Mouse (Mus musculus): ENCODE data around the gene Atpaf1. TPM values are rescaled to one million over a fixed set of nuclear protein-coding genes. Genes with fewer than 3 reads are reported as not detected.

Atpaf1 gene
- polyA plus RNA-seq, 1 experiment from 2014 or later: 48.1 TPM

DNA sequence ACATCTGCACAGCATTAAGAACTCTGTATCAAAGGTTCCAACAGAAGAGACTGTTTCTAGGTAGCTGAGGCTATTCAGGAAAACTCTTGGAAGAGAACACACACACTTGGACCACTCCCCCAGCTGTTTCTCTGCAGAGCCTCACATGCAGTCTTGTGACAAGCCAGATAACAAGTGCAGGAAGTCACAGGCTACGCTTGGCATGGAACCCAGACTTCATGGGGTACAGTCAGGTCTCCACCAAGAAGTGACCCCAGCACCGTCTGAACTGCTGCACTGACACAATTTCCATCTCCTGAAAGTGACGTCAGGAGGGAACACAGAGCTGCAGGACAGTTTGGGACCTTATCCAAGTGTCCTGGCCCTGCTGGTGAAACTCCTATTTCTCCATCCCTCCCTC, 37.3 kb downstream of the Atpaf1 start:
- no peak overlapping the region for H3K4me2 ChIP-seq (ENCODE audit: low read depth, low read length)
- no peaks in the 10 kb centered on the region for H3K36me3 ChIP-seq (ENCODE audit: control insufficient read depth, insufficient read depth, low read length)
- no peaks in the 10 kb centered on the region for H3K4me1 ChIP-seq (ENCODE audit: control insufficient read depth, insufficient read depth, low read length)
- H3K4me3 ChIP-seq (ENCODE audit: low read depth, low read length): no peak overlapping the region
- 77% methylated on average over 3 of the region's 3 CpGs for WGBS
- no peaks in the 10 kb centered on the region for H3K9me3 ChIP-seq (ENCODE audit: control insufficient read depth, low read length)
- H3K27me3 ChIP-seq (ENCODE audit: control insufficient read depth, insufficient read depth, low read length): no peaks in the 10 kb centered on the region
- no peak overlapping the region for H3K9ac ChIP-seq (replicated peaks; ENCODE audit: low read depth, low read length)
- H3K27ac ChIP-seq (ENCODE audit: low read depth, low read length): no peak overlapping the region
- no peak for ATAC-seq (ENCODE audit: low read depth)

DNA sequence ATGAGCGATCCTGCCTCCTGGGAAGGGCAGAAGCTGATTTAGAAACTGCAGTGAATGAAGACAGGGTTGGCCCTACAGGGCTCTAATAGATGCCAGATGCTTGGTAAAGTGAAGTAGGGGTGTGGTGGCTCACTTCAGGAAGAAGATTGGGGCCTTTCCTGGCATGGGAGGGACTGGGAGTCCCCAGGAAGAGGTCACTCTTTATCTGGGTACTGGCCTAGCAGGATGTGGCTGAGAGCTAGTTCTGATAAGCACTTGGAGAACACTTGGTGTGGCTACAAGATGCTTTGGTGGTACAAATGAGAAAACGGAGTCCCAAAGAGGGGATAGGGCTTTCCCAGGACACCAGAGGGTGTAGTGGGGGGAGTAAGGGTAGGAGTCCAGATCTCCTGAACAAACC, 39.6 kb downstream of the Atpaf1 start:
- no peak overlapping the region for H3K4me2 ChIP-seq (ENCODE audit: low read depth, low read length)
- no peaks in the 10 kb centered on the region for H3K4me1 ChIP-seq (ENCODE audit: control insufficient read depth, insufficient read depth, low read length)
- H3K27me3 ChIP-seq (ENCODE audit: control insufficient read depth, insufficient read depth, low read length): no peaks in the 10 kb centered on the region
- ATAC-seq (ENCODE audit: low read depth): no peak
- no peaks in the 10 kb centered on the region for H3K36me3 ChIP-seq (ENCODE audit: control insufficient read depth, insufficient read depth, low read length)
- H3K9me3 ChIP-seq (ENCODE audit: control insufficient read depth, low read length): no peaks in the 10 kb centered on the region
- H3K27ac ChIP-seq (ENCODE audit: low read depth, low read length): no peak overlapping the region
- H3K4me3 ChIP-seq (ENCODE audit: low read depth, low read length): no peak overlapping the region
- WGBS: 75% methylated on average over 2 of the region's 2 CpGs
- H3K9ac ChIP-seq (replicated peaks; ENCODE audit: low read depth, low read length): no peak overlapping the region

DNA sequence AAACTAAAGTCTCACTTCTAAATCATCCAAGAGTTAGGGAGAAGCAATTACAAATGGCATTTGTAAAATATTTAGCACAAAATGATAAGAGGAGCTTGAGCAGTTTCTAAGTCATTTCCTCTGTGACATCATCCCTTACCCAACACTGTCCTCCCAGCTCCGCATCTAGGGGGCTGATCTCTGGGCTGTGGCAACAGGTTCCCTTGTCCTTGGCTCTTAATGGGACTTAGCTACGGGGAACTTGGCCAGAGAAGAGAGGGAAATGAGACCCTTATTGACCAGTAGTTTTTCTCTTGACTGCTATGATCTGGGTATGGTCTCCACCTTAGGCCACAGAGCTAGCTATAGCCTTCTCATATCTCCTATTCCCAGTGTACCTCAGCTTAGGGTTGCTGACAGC, 40.7 kb downstream of the Atpaf1 start:
- Histone ChIP-seq H3K4me3 (ENCODE audit: low read depth, low read length) (no peak overlapping the region), H3K4me1 (ENCODE audit: control insufficient read depth, insufficient read depth, low read length) (no peaks in the 10 kb centered on the region), H3K36me3 (ENCODE audit: control insufficient read depth, insufficient read depth, low read length) (no peaks in the 10 kb centered on the region), H3K27me3 (ENCODE audit: control insufficient read depth, insufficient read depth, low read length) (no peaks in the 10 kb centered on the region), H3K27ac (ENCODE audit: low read depth, low read length) (no peak overlapping the region), H3K4me2 (ENCODE audit: low read depth, low read length) (no peak overlapping the region), H3K9me3 (ENCODE audit: control insufficient read depth, low read length) (no peaks in the 10 kb centered on the region), H3K9ac (replicated peaks; ENCODE audit: low read depth, low read length) (no peak overlapping the region)
- no peak for ATAC-seq (ENCODE audit: low read depth)
- WGBS: 84% methylated on average over 2 of the region's 2 CpGs

DNA sequence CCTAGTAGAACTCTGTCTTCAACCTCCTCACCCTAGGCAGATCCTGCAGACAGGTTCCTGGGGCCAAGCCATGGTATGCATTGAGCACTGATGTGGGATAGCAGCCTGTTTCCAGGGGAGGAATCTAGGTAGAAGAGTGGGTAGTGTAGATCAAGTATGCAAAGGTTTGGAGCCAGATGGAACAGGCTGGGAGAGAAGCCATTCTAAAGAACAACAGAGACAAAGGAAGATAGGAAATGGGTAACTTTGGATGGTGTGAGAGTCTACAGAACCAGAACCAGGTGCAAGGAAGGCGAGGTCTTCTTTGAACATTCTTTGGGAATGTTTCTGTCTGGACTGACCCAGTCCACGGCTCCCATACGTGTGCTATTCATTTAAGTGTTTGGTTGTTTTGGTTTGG, 42.5 kb downstream of the Atpaf1 start:
- H3K4me1 ChIP-seq (ENCODE audit: control insufficient read depth, insufficient read depth, low read length): no peaks in the 10 kb centered on the region
- no peak overlapping the region for H3K4me3 ChIP-seq (ENCODE audit: low read depth, low read length)
- H3K27me3 ChIP-seq (ENCODE audit: control insufficient read depth, insufficient read depth, low read length): no peaks in the 10 kb centered on the region
- ATAC-seq (ENCODE audit: low read depth): no peak
- 72% methylated on average over 3 of the region's 3 CpGs for WGBS
- no peak overlapping the region for H3K27ac ChIP-seq (ENCODE audit: low read depth, low read length)
- no peaks in the 10 kb centered on the region for H3K9me3 ChIP-seq (ENCODE audit: control insufficient read depth, low read length)
- H3K36me3 ChIP-seq (ENCODE audit: control insufficient read depth, insufficient read depth, low read length): no peaks in the 10 kb centered on the region
- no peak overlapping the region; the same call in 1 of the 2 replicates for H3K4me2 ChIP-seq (ENCODE audit: low read depth, low read length)
- no peak overlapping the region for H3K9ac ChIP-seq (replicated peaks; ENCODE audit: low read depth, low read length)

DNA sequence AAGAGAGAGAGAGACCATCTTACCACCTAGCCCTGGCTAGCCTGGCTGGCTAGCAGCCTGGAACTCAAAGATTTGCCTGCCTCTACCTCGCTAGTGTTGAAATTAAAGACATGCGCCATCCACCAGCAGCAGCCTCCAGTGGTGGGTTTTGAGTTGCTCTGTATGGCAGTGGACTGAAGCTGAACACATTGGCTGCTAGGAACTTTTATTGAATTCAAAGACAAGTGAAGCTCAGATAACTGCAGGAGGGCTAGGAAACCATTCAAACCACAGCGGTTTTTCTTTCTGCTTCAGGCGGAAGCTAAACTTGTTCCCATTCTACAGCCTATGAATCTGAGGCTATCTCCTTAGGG, 42.9 kb downstream of the Atpaf1 start:
- peak; percentile 26; the same call in 1 of the 2 replicates for ATAC-seq (ENCODE audit: low read depth)
- Histone ChIP-seq H3K9me3 (ENCODE audit: control insufficient read depth, low read length) (no peaks in the 10 kb centered on the region), H3K36me3 (ENCODE audit: control insufficient read depth, insufficient read depth, low read length) (no peaks in the 10 kb centered on the region), H3K27me3 (ENCODE audit: control insufficient read depth, insufficient read depth, low read length) (no peaks in the 10 kb centered on the region), H3K9ac (replicated peaks; ENCODE audit: low read depth, low read length) (peak overlapping the region; percentile 80), H3K4me1 (ENCODE audit: control insufficient read depth, insufficient read depth, low read length) (no peaks in the 10 kb centered on the region), H3K4me2 (ENCODE audit: low read depth, low read length) (peak overlapping the region; percentile 78), H3K27ac (ENCODE audit: low read depth, low read length) (no peak overlapping the region), H3K4me3 (ENCODE audit: low read depth, low read length) (peak overlapping the region; percentile 79)
- WGBS: 7% methylated on average over 4 of the region's 4 CpGs

DNA sequence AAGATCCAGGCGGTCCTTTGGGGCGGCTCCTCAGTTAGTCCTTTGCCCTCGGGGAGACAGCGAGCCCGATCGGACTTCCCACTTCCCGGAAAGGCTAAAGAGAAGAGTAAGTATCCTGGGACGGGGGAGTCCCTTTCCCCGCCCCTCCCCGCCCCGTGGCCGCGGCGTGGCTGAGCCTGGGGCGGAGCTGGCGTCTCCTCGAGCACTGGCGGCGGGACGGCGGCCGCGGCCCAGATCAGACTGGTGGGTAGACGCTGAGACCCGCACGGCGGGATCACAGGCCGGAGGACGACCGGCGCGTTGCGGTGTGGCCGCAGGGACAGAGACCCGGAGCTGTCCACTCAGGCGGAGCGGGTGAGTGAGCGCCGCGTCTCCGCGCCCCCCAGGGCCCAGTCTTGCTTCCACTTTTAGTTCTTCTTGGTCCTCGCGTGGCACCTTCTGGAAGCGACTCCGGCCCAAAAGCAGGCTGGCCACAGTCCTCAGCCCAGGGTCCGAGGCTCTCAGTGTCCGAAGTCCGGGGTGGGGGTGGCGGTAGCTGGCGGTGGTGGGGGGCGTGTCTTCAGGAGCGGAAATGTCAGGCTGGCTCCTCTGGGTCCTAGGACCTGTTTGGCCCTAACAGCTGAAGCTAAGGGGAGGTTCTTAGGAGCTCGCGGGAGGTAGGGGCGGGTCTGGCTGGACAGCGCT, 43.4 kb downstream of the Atpaf1 start, which contains the start of gene Mob3c:
Gene Mob3c (plus strand): TSS at position 205 of the 684 bp plus-strand sequence.
- ATAC-seq (ENCODE audit: low read depth): peak; percentile 88
- Histone ChIP-seq H3K4me3 (ENCODE audit: low read depth, low read length) (peak within 1 kb of the TSS; percentile 79), H3K27ac (ENCODE audit: low read depth, low read length) (peak within 1 kb of the TSS; percentile 69), H3K27me3 (ENCODE audit: control insufficient read depth, insufficient read depth, low read length) (no peaks in the 10 kb centered on the region), H3K36me3 (ENCODE audit: control insufficient read depth, insufficient read depth, low read length) (no peaks in the 10 kb centered on the region), H3K4me2 (ENCODE audit: low read depth, low read length) (peak within 1 kb of the TSS; percentile 78), H3K9ac (replicated peaks; ENCODE audit: low read depth, low read length) (peak within 1 kb of the TSS; percentile 80), H3K4me1 (ENCODE audit: control insufficient read depth, insufficient read depth, low read length) (no peaks in the 10 kb centered on the region), H3K9me3 (ENCODE audit: control insufficient read depth, low read length) (no peaks in the 10 kb centered on the region)
- 1% methylated on average over 43 of the region's 57 CpGs for WGBS

DNA sequence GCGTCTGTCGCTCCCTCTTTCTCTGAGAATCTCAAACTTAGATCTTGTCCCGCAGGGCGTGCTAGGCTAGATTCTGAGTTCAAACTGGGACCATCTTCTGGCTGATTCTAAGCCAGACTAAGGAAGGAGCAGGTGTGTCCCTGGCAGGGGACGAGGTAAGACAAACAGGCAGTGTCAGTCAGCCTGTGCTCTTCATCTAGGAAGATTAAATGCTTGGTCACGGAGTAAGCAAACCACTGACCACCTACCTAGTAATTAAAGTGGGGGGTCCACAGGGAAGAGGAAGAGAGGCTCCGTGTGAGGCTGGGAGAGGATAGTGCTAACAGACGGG, 43.9 kb downstream of the Atpaf1 start:
- no peaks in the 10 kb centered on the region for H3K9me3 ChIP-seq (ENCODE audit: control insufficient read depth, low read length)
- no peaks in the 10 kb centered on the region for H3K4me1 ChIP-seq (ENCODE audit: control insufficient read depth, insufficient read depth, low read length)
- no peak overlapping the region for H3K27ac ChIP-seq (ENCODE audit: low read depth, low read length)
- H3K27me3 ChIP-seq (ENCODE audit: control insufficient read depth, insufficient read depth, low read length): no peaks in the 10 kb centered on the region
- peak overlapping the region; percentile 79 for H3K4me3 ChIP-seq (ENCODE audit: low read depth, low read length)
- peak; percentile 26; the same call in 1 of the 2 replicates for ATAC-seq (ENCODE audit: low read depth)
- peak overlapping the region; percentile 80 for H3K9ac ChIP-seq (replicated peaks; ENCODE audit: low read depth, low read length)
- 6% methylated on average over 8 of the region's 8 CpGs for WGBS
- H3K36me3 ChIP-seq (ENCODE audit: control insufficient read depth, insufficient read depth, low read length): no peaks in the 10 kb centered on the region
- H3K4me2 ChIP-seq (ENCODE audit: low read depth, low read length): peak overlapping the region; percentile 78

DNA sequence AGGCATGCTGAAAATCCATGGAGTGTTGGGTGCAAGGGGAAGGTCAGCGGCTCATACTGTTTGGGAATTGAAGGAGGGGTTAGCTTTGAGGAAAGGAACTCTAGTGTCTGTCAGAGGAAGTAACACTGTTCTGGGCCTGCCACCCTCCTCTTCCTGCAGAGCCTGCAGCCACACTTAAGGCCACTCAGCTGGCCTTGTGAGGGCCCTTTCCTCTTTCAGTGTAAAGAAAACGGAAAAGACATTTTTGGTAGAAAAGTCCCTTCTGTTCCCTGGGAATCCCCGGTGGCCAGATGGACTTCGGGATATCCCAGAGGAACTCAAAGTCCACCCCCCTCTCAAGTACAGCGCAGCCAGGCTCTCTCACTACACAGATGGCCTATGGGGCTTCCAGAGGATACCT, 45.9 kb downstream of the Atpaf1 start:
- ATAC-seq (ENCODE audit: low read depth): no peak
- 79% methylated on average over 5 of the region's 5 CpGs for WGBS

DNA sequence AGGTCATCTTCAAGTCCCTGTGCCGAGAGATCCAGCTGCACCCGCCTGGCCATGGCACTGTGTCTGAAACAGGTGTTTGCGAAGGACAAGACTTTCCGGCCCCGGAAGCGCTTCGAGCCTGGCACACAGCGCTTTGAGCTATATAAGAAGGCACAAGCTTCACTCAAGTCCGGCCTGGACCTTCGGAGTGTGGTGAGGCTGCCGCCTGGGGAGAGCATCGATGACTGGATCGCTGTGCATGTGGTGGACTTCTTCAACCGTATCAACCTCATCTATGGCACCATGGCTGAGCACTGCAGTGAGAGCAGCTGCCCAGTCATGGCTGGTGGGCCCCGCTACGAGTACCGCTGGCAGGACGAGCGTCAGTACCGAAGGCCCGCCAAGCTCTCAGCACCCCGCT, 46.6 kb downstream of the Atpaf1 start:
- 93% methylated on average over 22 of the region's 22 CpGs for WGBS
- H3K4me2 ChIP-seq (ENCODE audit: low read depth, low read length): no peak overlapping the region
- no peaks in the 10 kb centered on the region for H3K27me3 ChIP-seq (ENCODE audit: control insufficient read depth, insufficient read depth, low read length)
- ATAC-seq (ENCODE audit: low read depth): no peak
- H3K36me3 ChIP-seq (ENCODE audit: control insufficient read depth, insufficient read depth, low read length): no peaks in the 10 kb centered on the region
- no peaks in the 10 kb centered on the region for H3K4me1 ChIP-seq (ENCODE audit: control insufficient read depth, insufficient read depth, low read length)
- H3K9ac ChIP-seq (replicated peaks; ENCODE audit: low read depth, low read length): no peak overlapping the region
- H3K9me3 ChIP-seq (ENCODE audit: control insufficient read depth, low read length): no peaks in the 10 kb centered on the region
- no peak overlapping the region for H3K27ac ChIP-seq (ENCODE audit: low read depth, low read length)
- H3K4me3 ChIP-seq (ENCODE audit: low read depth, low read length): no peak overlapping the region

More for the DNA sequence above, 45.9 kb downstream of the Atpaf1 start:
- Histone ChIP-seq H3K4me3 (ENCODE audit: low read depth, low read length) (no peak overlapping the region), H3K27ac (ENCODE audit: low read depth, low read length) (no peak overlapping the region), H3K9me3 (ENCODE audit: control insufficient read depth, low read length) (no peaks in the 10 kb centered on the region), H3K36me3 (ENCODE audit: control insufficient read depth, insufficient read depth, low read length) (no peaks in the 10 kb centered on the region), H3K4me2 (ENCODE audit: low read depth, low read length) (no peak overlapping the region), H3K4me1 (ENCODE audit: control insufficient read depth, insufficient read depth, low read length) (no peaks in the 10 kb centered on the region), H3K9ac (replicated peaks; ENCODE audit: low read depth, low read length) (no peak overlapping the region), H3K27me3 (ENCODE audit: control insufficient read depth, insufficient read depth, low read length) (no peaks in the 10 kb centered on the region)

Measured in neural tube, embryonic 14.5 days (tissue).